Mouse (Mus musculus) olfactory bulb, adult 2 months (tissue): ENCODE results near the gene Tdrd9.
"Not testable (repeated sequence)": the region's sequence is repeated elsewhere in the genome, so short reads cannot be mapped to it uniquely, and the experiment has no call there.

ENCODE experiments used
- CTCF ChIP-seq: fragments of 200-500 bp; IDR thresholded peaks from 2 replicates; pipeline ENCODE4 v1.5.1; 2012; ENCODE audit warnings: low read depth, mild to moderate bottlenecking, low read length, moderate library complexity; ENCODE audit not compliant: insufficient read depth
- POLR2A ChIP-seq: fragments of 200-500 bp; IDR thresholded peaks from 2 replicates; pipeline ENCODE4 v1.6.1; 2012; ENCODE audit warnings: mild to moderate bottlenecking, low read depth, low read length, moderate library complexity; ENCODE audit not compliant: insufficient read depth

DNA sequence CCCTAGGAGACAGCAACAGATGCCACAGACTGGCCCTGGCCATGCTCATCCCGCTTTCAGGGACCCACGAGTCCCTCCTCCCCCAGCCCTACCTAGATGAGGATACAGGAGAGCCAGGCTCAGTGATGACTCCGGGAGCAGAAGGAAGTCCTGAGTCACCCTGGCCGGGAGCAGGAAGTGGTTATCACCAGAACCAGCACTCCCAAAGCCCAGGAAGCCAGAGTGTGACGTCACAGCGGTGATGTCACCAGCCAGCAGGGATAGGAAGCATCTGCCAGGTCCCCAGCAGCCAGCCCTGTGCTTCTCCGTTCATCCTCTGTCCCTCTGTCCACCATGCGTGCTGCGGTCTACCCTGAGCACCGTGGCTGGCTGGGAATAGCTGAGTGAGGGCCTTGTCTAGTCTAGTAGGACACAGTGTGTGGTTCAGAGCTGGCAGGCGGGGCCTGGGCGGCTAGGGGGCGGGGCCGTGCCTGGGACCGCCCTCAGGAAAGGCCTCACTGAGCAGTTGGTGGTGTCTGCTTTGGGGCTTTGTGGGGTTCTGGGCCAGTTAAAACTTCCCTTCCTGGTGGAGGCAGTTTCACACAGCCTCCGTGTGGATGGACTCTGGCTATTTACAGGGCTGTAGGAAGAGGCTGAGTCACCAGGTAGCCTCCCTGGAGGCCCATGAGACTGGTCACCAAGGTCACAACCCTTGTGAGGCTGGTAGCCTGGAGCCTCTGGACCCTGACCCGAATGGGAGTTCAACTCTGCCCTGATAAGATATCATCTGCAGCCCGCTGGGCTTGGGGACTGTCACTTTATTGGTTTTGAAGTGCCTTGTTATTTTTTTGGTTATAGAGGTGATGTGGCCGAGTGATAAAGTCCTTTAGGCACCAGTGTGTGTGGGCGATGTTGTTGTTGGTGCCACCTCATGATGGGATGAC, 27.0 kb upstream of the Tdrd9 start:
- not testable (repeated sequence) for TF ChIP-seq CTCF, POLR2A
